Mouse (Mus musculus) ES-CJ7 (cell line): ENCODE measurements at regions not wholly inside any gene's neighbourhood (a gene's known extent, or its start where the extent isn't known, plus 50 kb on each side); places are given as distances from the start of the nearest gene placed in this dataset.

Experiments
- DNase-seq: peaks from one replicate; pipeline ENCODE4 v3.0.0; 2011; ENCODE audit warnings: low read depth, low spot score

DNA sequence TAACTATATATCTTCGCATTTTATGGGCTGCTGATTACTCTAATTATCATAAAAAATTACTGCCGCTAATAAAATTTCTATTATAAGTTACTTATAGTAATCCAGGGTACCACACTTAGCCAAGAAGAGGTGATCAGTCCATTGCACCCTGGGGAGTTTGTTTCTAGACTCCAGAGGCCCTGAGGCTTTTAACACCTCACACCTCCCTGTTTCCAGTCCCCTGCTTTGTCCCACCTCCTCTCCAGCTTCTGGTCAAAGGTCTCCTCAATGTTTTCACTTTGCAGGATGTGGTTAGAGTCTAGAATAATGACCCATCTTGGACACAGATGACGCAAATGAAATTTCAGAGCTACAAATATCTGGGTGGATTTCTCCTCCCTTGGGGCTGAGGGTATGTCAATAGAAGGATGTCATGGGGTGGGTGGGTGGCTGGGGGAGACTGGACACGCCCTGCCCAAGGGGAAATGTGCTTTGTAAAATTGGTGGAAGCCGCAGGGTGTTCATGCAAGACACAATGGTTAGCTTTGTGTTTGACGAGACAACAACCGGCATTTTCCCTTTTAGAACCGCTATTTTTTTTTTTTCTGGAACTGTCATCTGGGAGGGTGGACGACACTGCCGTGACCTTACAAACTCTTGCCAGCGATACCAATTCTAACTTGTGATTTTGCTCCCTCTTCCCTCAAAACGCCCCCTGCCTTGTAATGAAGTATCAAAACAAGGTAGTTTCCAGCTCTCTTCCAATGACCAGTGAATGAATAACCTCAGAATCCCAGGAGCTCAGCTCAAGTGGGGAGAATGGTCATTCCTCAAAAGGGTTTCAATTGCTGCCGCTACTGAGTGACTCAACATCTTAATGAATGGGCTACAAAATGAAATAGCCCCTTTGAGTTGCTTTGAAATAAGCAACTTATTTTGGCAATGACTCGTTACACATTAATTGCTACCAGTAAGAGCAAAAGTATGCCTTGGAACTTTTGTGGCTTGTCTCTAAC, 207.0 kb upstream of the Irx3 start:
- DNase-seq: no peak

DNA sequence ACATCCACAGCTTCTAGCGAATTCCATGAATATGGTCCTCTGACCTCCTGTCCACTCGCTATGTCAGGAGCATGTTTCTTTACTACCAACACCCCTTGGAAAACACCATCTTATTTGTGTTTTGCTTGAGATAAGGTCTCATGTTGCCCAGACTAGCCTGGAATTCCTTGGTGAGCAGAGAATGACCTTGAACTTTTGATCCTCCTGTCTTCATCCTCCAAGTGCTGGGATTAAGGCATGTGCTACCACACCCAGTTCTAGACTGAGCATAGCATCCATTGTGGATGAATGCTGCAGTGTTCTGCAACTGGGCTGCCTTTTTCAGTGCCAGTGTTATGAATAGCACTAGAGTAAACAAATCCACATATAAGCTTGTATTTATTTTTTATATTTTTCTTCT, 203.2 kb upstream of the Irx3 start:
- DNase-seq: peak; percentile 94

DNA sequence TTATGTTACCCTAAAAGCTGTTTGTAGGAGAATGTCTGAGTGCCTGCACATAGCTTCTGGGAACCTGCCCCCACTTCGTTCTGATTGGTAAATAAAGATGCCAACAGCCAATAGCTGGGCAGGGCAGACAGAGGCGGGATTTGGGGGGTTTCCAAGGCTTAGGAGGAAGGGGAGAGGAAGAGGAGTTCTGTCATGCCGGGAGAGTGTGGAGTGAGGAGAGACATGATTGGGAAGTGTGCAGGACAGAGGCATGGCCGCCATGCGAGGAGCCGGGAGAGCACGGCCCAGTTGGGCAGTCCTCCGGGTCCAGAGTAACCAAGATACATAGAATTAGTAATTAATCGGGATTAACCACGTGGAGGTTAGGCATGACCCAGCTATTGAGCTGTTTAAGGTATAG, 202.7 kb upstream of the Irx3 start:
- DNase-seq: peak; percentile 71

DNA sequence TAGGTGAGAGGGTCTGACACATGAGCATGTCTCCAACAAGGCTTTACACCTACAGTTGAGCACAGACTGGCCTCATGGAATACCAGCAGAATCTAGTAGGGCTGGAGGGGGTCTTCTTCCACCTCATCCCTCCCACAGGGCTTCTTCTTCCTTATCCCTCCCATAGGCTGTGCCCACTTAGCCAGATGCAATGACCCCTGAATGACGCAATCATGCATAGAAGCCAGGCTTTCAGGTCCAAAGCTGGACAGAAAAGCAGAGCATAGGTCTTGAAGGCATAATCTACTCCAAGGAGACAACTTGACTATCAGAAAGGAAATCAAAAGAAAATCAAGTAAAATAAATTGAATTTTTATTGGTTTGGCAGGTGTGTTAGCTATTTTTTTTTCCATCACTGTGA, 198.5 kb upstream of the Irx3 start:
- DNase-seq: no peak

DNA sequence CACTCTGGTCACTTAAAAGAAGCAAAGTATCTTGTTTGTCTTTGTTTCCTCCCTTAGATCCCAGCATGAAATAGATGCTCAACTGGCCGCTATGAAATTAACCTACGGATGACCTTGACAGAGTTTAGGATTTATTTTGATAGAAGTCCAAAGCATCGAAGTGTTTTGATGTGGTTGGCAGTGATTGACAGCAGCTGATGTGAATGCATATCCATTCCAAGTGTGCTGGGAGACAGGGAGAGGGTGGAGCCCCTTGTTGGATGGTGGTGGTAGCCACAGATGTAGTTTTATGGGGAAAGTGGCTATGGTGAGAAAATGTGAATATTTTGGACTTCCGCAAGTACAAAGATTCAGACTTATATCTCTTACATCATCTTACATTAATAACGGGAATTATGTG, 197.8 kb upstream of the Irx3 start:
- no peak for DNase-seq

DNA sequence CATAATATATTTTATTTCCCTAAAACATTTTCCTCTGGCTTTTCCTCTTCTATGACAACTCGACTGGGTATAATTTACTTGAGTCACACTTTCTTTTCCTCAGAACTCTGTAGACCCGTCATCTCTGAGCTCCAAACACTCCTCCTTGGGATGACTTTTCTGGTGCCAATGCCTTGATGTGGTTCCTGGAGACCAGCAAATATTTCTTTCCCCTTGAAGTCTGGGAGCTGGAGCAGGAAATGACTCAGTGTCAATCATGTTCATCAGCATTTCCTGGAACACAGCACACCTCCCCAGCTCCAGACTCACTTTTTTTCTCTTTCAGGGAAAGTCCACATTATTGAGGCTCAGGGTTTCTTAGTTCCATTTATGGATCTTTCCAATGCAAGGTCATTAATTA, 197.3 kb upstream of the Irx3 start:
- DNase-seq: no peak

DNA sequence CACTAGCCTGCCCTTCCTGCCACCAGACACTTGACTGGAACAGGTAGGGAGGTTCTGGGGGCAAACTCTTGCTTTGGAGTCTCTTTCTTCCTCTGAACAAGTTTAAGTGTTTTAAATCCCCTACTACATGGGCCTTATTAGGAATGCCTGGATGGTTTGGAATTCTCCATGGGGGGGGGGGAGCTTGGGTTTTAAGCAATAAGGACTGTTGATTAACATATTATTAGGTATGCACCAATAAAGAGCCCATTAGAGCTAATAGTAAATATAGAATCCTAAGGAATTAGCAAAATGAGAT, 196.0 kb upstream of the Irx3 start:
- DNase-seq: no peak

DNA sequence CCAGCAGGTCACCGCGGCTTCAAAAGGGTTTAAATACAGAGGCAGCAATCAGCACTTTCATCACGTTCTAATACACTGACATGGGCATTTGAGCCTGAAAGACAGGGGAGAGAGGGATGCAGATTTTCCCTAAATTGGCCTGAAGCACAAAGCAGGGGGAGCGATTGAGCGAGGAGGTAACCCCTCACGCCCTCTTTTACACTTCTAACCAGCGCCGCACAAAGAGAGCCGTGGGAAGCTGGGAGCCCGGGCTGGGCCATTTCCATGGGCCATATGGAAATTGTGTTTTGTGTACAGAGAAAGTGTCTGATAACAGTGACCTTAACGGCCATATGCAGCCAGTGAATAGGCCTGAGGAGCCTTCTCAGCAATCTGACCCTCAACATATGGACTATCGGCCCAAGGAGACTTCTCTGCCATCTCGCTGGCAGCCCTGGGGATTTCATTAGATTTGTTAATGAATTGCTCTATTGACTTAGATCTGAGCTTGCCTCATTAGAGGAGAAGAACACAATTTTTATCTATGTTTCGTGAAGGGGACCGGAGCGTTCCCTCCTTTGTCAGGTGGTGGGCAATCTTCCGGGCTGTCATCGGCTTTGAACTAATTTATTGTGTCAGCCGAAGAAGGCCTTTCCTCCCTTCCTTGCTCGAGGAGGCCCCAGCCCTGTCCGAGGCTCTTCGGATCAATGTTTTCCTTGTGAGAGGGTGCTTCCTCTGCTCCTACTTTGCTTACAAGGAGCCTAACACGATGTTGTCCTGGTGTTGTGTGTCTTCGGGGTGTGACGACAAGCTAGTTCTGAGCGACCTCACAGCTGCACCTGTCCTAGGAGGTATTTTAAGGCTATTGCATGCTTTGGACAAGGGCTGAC, 195.4 kb upstream of the Irx3 start:
- peak; percentile 29 for DNase-seq

DNA sequence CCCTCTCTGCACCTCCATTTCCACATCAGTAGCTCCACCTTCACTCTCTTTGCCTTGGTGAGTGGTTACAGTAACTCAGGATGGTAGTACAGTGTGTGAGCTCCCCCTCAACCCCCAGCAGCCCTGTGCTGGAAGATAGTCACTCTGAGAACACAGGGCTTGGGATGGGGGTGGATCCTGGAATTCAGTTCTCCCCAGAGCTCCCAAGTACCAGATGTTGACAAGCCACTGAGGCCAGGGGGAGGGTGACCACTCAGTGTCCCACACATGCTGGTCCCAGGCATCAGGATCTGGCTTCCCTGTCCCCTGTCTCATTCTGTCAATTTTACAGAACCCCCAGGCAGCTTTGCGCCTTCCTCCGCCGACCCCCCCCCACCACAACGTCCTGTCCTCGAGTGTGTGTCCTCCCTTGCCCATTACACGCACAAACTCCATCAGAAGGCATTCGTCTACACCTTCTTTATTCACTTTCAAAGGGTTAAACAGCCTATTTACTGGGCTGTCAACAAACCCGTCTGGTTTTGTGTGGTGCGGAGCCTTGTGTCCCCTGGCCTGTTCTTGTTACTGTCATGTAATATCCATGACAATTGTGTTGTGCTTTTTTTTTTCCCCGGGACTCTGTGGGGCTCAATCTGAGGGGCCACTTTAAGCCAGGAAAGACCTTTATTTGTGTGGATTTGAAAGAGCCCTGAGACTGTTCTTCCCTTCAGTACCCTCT, 194.6 kb upstream of the Irx3 start:
- no peak for DNase-seq

DNA sequence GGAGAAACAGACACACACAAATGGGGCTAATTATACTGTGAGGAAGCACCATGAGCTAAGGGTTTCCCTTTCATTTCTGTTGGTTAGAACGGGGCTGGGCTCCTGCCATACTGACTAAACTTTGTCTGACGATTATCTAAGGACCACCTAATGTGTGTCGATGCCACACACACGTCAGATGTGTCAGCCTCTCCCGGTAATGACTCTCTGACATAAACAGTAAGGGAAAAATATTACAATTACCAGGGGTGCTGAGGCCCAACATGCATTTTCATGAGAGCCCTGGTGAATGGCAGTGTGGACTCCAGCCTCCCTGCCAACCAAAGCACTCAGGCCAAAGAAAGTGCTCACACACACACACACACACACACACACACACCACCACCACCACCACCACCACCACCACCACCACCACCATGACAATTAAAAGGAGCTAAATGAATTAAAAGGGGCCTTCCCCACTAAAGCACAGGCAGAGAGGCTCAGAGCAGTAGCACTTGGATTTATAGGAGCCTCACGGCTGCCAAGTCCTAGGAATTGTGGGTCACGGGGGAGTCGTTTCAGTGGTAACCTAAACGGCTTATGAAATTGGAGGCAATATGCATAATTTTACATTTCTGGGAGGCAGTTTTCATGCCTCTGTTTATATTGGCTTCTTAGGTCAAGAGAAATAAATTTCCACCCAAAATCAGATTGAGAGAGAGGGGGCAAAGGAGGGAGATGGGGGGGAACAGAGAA, 193.7 kb upstream of the Irx3 start:
- no peak for DNase-seq

DNA sequence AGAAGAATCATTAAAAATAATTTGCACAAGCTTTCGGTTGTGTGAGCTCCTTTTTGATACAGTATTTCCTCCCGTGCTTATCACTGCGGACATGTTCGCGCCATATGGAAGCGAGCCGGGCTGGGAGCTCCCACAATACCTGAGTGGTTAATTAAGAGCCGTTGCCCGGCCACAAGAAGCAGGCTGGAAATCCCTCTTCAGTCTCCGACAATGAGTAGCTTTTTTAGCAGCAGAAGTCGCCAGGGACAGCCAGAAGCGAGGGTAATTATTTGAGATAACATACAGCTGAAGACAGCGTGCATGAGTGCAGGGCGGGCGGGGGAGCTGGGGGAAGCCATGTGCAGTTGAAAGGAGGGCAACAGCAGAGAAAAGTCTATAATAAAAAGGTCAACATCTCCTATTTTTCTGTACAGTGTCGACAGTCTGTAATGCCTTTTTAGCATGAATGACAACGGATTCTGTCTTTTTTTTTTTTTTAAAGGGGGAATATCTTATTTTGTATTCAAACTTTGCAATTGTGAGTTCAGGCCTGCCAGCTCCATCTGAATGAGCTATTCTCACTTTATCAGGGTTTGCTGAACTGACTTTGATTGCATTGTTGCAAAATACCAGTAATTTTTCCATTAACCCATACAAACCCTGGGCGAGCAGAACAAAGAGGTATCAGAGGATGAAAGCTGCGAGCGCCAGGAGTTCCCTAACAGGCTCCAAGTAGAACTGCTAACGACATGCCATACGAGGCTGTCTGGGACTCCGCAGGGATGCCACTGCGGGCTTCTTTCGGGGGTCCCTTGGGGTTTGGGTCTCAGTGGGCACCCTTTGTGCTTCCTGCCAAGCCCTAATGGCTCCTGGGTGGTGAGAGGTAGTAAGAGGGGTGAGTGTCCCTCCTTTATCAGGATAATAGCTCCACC, 189.9 kb upstream of the Irx3 start:
- no peak for DNase-seq

DNA sequence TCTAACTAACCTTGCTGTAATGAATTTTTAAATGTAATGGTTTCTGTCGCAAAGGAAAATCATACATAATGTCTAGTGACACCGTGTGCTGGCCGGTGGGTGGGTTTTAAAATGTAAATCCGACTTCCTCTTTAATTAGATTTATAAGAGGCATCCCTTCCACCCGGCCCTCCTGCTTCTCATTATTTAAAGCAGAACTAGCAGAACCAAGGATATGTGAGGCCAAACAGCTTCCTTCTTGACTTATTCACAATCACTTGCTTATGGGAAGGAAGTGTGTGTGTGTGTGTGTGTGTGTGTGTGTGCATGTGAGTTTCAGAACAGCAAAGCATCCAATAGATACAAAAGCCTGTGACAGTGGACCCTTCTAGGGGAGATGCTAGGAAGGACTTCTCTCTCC, 189.1 kb upstream of the Irx3 start:
- no peak for DNase-seq

DNA sequence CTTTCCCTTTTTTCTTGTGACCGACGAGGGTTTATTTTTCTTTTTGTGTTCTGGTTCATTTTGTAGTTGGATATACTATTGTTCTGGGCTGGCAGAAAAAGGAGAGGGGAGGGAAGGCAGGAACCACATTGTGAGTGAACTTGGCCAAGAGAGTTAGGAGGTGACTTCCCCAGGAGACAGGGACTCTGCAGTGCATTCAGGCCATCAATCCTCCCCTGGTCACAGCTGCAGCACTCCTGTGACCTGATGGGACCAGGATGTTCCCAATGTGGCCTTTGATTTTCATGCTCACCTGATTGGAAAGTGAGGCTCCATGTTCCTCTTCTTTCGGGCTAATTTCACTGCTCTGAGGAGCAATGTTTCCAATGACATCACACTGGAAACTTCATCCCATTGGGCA, 188.2 kb upstream of the Irx3 start:
- DNase-seq: no peak

DNA sequence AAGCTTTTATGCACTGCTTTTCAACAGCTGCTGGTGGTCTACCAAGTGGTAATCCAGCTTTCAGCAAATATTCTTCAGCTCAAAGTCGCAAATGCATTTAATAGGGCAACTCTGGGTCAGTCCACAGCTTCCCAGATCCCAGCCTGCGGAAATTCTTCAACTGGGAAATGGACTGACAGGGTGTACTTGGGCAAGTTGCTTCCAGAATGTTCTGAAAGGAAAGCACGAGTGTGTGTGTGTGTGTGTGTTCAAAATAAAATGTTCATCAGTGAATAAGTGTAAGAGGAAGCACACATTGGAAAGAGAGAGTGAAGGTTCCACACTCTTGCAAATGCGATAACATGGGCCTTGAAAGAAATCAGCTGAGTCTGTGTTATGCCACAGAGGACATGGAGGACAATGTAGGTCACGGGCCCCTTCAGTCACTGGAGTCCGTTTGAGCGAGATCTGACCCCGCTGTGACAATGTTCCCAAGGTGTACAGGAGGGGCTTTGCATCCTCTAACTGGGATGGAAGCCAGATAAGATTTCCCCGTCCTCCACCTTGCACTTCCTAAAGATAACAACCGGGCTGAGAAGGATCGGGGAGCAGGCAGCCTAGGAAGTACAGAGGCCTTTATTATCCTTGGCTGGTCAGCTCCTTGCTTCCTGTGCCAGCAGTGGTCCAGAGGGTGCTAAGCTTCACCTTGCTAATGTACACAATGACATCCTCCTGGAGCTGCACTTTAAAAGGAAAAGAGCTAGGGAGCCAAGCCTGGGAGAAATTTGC, 187.2 kb upstream of the Irx3 start:
- DNase-seq: no peak

DNA sequence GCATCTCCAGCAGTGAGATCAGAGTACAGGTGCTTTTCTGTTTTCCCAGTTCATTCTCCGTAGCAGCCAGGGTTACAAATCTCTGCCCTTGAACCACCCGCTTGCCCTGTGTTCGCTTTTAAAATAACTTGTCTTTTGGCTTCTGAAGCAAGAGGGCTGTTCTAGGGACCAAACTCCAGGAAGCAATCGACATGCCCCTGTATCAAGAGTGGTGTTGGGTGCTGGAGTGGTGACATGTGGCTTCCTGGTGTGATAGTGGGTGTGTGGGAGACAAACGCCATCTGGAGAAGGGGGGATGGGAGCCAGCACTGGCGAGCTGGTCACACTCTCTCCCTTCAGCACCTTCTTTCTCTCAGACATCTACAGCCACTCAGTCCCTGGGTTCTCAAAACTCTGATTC, 186.0 kb upstream of the Irx3 start:
- DNase-seq: no peak

DNA sequence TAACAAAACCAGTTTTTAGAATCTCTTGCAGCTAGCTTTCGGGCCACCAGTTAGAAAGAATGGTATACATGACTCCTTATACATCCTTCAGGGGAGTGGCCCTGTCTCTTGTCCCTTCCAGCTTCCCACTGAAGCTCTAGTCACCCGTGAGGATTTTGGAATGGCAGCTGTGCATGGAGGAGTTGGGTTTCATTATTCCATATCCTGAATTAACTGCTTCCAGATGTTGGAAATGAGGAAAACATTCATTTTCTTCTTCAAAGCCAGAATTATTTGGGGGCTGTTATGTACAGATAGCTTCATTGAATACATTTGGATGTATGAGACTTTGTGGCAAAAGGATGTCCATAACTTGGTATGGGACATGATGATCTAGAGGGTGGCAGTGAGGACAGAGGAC, 181.3 kb upstream of the Irx3 start:
- no peak for DNase-seq

DNA sequence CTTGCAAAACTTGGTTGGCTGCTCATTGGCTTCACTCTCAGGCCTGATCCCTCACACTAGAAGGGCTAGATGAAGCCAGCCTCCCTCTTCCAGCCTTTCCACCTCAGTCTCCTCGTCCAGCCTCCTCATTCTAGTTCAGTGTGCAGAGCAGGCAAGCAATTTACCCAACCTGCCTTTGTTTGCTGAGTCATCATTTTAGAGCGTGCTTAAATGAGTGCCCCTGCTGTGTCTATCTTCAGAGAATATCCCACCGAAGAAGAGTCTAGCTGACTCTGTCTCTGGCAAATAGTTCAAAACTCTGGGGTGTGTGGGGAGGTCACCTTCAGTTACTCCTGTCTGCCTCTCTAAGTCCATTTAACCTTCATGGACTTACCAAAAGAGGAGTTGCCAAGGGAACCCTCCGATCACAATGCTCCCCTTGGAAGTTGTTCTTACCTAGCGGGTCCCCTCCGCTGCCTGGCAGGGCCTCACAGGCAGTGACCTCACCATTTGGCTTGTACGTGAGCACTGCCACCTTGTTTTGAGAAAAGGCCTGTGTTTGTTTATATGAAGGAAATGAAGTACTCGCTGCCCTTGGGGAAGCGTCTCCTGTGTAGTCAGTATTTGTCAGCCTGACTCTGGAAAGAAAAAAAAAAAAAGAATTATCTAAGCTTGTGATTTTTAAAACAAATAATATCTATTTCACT, 175.2 kb upstream of the Irx3 start:
- no peak for DNase-seq

DNA sequence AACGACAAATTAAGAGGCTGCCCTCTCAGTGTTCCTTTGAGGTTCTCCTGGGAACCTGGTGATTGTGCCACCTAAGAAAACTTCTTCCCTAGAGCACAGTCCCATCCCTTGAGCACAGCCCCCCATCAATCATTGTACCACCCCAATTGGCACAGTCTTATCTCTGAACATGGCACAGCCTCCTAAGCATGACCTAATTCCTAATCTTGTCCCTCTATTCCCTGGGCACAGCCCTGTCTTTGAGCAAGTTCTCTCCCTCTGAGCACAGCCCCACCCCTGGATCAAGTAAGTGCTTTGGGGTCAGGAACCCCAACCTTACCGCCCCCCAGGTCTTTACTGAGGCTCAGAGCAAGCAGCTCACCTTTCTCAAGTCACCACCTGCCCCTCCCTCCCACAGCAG, 173.6 kb upstream of the Irx3 start:
- no peak for DNase-seq

DNA sequence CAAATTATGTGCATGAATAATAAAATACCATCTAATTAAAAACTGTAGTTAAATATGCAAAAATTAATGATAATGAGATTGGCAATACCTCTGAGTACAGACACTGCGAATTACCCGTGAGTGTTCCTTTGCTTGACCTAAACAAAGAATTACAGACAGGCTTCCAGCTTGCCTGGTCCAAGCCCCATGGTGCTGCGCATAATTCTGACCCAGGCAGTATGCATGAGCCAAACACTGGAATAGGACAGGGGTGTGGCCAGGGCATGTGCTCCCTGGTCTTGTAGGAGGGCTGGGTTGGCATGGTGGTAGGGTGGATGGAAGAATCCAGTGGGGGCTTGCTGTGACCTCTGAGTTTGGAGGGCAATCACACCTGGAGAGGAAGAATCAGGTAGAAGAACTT, 172.8 kb upstream of the Irx3 start:
- no peak for DNase-seq
